Mouse (Mus musculus) kidney, adult 2 months (tissue): ENCODE results near the gene C1rl.
"Not testable (repeated sequence)": the region's sequence is repeated elsewhere in the genome, so short reads cannot be mapped to it uniquely, and the experiment has no call there.

Experiments
- CTCF ChIP-seq: fragments of 200-500 bp; conservative IDR thresholded peaks from 2 replicates; pipeline ENCODE4 v1.5.1; 2011; ENCODE audit warnings: low read depth, mild to moderate bottlenecking, control low read depth, low read length, moderate library complexity, mixed read lengths; ENCODE audit not compliant: insufficient read depth, insufficient read length
- POLR2A ChIP-seq: fragments of 200-500 bp; IDR thresholded peaks from one replicate; pipeline ENCODE4 v1.6.1; 2011; ENCODE audit warnings: low read depth, low read length, control low read depth

GRCm38 (mm10) chr6:124483831-124484230, 9.1 kb upstream of the C1rl start:
- TF ChIP-seq CTCF, POLR2A: not testable (repeated sequence)
